Mouse (Mus musculus): ENCODE results near the gene Abtb1.

Gene Abtb1

GRCm38 (mm10) chr6:88828206-88829009 is 13.4 kb downstream of the Abtb1 start:
- DNase-seq (ENCODE audit: low spot score) = no peak

DNA sequence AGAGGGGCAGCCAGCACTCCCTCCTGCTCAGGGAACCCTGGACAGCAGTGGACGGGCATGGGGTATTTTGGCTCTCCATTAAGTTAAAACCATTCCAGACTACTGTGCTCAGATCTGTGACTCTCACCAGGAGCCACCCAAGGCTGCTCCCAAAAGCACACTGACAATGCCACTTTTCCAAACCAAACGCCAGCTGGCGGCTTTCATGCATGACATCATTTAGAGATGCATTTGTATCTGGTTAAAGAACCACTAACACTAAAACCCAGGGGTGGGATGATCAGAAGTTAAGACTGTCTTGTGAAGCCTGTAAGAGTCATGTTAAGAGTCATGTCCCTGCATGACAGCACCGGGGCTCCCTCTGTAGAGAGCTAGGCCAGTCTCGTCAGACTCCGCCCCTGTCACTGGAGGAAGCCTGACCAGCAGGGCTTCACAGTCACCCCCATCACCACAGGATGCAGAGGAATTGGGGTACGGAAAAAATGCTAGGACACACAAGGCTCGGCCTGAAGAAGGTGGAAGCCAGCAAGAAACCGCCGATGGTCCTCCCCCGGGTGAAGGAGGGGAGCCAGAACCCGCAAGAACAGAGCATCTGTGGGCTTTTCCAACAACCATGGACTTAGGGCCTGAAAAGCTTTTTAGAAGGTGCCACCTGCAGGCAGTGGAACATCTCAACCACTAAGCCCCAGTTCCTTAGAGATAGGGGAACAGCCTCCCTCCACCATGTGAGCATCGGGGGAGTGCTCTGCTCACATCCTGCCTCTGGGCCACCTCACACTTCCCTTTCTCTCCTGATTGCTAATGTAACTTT is 14.2 kb downstream of the Abtb1 start:
- DNase-seq (ENCODE audit: low spot score) = no peak

- no peak for DNase-seq (ENCODE audit: low spot score)
These were observed 14.8 kb downstream of the Abtb1 start for GRCm38 (mm10) chr6:88826965-88827364.

GRCm38 (mm10) chr6:88826545-88826944 is 15.2 kb downstream of the Abtb1 start:
- no peak for DNase-seq (ENCODE audit: low spot score)

DNA sequence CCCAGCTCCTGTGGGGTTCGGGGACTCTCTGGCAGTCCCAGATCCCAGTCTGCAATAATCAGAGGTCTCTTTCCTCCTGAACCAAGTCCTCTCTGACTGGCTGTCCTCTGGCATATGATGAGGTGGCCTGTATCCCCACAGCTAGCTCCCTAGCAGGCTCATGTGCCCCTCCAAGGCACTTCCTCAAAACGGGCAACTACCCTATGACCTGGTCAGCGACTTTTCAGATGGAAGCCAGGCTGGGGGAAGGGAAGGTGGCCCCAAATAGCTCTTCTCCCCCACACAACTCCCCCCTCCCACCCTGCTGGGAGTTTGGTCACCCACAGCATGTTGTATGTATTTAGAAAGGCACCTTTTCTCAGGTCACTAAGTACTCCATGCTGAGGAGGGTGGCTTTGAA is 15.7 kb downstream of the Abtb1 start:
- DNase-seq (ENCODE audit: low spot score) = no peak

- DNase-seq (ENCODE audit: low spot score) = no peak
These were observed 17.6 kb downstream of the Abtb1 start for GRCm38 (mm10) chr6:88824183-88824582.

DNA sequence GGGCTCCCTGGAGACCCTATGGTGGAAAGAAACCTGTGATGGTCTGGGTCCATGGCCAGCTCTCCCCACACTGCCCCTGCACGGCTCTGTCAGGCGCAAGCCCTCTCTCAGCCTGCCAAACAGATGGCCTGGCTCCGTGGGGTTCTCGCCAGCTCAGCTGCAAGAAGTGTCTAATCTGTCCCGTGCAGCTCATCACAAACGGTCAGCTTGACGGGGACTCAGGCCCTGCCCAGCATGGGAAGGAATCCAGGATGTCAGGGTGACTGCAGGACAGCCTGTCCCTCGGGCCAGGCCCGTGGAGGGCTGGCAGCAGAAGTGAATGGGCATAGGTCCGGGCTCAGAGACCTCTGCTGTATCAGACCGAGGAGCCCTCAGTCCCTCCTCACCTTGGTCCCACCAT is 19.9 kb downstream of the Abtb1 start:
- no peak for DNase-seq (ENCODE audit: low spot score)

DNA sequence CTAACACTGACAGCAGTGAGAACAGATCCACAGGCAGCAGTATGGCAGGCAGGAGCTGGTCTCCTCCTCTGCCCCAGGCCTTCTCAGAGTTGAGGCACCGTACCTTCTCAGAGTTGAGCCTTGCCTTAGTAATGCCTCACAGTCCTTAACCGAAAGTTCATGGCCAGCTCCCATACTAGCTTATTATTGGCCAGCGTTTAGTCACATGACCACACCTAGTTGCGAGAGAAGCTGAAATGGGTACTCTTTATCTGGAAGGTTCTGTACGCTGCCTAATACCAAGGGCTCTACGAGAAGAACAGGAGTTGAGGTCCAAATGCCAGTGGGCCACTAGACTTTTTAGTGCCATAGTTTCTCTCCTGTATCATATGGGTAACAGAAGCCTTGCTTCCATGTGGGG is 20.5 kb downstream of the Abtb1 start:
- DNase-seq (ENCODE audit: low spot score) = no peak

GRCm38 (mm10) chr6:88820853-88821252 is 20.9 kb downstream of the Abtb1 start:
- no peak for DNase-seq (ENCODE audit: low spot score)

DNA sequence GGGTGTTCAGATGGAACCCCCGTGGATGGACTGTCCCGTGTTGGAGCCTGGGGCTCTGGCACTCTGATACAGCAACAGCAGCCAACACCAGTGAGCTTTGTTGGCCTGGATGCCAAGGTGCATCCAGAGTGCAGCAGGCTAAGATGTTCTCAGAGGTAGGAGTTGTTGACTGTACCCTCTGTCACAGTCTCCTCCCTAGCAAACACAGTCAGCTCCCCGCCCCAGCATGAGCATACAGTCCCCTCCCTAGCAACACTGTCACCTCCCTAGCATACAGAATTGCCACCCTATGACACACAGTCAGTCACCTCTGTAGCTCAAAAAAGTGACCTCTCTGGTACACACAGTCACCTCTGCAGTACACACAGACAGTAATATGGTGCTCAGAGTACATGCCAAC is 24.9 kb downstream of the Abtb1 start:
- no peak for DNase-seq (ENCODE audit: low spot score)

GRCm38 (mm10) chr6:88815489-88815888 is 26.3 kb downstream of the Abtb1 start:
- no peak for DNase-seq (ENCODE audit: low spot score)

DNA sequence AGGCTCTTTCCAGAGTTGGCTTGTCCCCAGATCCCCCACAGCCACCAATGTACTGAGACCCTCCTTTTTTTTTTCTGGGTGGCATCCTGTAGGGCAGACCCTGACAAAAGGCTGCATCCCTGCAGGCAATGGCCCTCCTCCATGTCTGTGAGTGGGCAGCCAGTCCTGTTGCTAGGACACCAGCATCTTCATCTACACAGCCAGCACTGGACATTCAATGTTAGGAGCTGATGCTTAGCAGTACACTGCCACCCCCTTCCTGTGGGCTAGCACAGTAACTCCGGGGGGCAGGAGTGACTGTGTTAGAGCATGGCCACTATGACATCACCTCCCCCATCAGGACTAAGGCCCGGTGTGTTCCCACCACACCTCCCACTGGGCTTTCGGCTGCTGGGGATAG is 26.7 kb downstream of the Abtb1 start:
- no peak for DNase-seq (ENCODE audit: low spot score)

DNA sequence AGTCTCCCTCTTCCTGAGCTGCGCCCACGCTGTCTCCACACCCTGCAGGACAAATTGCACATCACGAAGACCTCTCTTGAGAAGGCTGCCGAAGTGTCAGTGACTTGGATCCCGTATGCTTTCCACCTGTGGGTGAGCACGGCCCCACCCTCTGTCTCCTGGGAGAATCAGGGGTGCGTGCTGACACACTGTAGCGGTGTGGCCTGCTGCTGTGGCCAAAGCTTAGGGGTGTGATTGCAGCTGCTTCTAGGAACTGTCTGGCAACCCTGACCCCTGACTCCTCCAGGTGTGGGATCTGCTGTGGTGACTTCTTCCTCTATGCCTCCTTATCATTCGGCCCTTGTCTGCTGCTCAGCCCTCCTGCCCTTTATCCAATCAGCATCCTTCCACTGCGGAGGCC is 28.0 kb downstream of the Abtb1 start:
- DNase-seq (ENCODE audit: low spot score) = no peak

DNA sequence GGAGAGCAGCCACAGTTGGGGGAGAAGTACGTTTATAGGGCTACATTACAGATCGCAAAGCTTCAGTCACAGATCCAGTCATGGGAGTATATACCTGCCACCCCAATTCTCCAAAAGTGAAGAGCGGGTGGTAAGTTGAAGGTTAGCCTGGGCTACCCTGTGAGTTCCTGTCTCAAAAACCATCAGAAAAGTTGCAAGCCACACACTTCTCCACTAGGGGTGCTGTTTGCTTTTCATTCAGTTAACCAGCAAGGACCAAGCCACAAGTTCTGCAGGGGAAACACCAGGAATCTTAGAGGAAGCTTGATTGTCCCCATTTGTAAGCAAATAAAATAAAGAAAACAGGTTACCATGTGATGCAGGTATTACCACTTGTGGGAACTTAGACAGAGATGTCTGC is 28.9 kb downstream of the Abtb1 start:
- DNase-seq (ENCODE audit: low spot score) = no peak

GRCm38 (mm10) chr6:88811880-88812400 is 29.8 kb downstream of the Abtb1 start:
- DNase-seq (ENCODE audit: low spot score) = no peak

DNA sequence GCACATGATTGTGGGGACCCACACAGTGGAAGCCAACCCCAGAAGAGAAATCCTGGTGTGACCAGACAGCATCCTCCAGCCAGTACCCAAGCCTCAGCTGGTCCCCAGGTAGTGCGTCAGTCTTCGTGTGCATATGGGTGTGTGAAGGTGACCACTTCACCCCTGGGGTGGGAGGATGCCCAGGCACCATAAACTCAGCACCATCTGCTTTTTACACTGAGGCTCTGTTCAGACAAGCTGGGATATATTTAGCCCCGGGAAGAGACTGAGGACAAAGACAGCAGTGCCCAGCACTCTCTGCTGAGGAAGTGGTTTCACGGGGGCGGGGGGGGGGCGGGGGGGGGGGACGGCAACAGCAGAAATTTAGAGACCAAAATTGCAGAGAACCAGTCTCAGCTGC is 30.4 kb downstream of the Abtb1 start:
- no peak for DNase-seq (ENCODE audit: low spot score)

GRCm38 (mm10) chr6:88810291-88810690 is 31.5 kb downstream of the Abtb1 start:
- no peak for DNase-seq (ENCODE audit: low spot score)

DNA sequence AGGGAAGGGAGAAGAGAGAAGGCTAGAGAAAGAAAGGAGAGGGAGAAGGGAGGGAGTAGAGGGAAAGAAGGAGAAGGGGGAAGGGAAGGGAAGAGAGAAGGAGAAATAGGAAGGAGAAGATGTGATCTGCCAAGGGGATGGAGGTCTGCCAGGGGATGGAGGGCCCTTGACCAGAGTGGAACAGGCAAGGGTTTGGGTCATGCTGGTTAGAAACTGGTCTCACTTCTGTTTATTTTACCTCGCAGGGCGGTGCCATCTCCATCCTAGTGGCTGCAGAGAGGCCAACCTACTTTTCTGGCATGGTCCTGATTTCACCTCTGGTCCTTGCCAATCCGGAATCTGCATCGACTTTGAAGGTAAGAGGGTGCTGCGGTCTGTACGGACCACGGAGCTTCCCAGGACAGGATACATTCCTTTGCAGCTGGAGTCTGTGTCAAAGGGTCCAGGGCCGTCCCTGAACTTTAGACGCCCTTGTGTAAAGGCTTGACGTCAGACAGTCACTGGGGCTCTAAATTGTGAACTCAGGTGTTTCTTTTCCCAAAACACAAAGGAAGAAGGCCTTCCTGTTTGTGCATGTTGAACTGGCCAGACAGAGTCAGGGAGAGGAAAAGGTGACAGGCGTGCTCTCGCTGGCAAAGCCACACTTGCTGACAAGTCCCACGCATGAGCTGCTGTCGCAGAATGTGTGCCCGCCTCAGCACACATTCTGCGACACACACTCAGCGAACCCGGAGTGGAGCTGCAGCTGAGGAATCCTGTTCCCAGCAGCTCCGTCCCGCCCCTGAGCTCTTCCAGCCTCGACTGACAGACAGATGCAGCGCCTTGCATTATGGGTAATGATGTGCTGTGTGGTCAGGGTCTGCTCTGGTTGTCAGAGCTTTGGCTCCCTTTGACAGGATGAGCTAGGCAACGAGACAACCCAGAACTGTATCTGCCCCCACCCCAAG is 32.4 kb downstream of the Abtb1 start:
- no peak for DNase-seq (ENCODE audit: low spot score)

GRCm38 (mm10) chr6:88804966-88805577 is 36.7 kb downstream of the Abtb1 start:
- no peak for DNase-seq (ENCODE audit: low spot score)

DNA sequence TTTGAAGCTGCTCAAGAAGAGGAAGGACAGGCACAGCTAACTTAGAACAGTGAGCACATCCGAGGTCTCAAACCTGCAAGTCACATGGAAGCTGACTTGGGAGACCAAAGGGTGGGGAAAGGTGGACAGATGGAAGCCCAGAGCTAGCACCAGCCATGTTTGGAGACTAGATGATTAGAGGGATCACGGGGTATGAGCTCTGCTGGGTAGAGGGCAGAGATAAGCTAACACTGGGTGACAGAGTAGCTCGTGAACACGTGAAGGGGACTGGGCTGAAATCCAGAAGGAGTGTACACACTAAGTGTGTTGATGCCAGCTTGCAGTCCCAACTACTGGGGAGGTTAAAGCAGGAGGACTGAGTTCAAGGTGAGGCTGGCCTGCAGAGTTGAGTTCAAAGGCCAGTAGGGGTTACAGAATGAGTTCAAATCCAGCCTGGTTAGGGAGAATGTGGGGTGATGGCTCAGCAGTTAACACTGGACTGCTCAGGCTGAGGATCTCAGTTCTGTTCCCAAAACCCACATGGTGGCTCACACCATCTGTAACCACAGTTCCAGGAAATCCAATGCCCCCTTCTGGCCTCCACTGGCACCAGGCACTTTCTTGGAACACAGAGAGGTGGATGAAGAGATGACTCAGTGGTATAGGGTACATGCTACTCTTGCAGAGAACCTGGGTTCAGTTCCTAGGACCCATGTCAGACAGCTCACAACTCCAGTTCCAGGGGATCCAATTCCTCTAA is 37.7 kb downstream of the Abtb1 start:
- DNase-seq (ENCODE audit: low spot score) = no peak

DNA sequence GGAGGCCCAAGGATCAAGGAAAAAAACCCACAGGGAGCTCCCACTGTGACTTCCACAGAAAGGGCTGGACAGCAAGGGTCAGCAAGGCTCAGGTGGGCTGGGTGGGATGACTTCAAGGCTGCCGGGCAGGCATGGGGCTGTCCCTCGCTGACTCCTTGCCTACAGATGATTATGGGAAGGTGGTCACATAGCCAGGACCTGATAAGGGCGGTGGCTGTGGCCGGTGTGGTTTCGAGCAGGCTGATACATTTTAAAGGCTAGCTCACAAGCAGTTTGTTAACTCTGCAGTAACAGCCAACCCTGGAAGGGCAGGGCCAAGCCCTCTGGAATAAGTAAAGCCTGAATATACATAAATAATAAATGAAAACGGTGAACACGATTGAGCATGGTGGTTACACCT is 38.7 kb downstream of the Abtb1 start:
- DNase-seq (ENCODE audit: low spot score) = no peak
